Mouse (Mus musculus) ES-Bruce4 (cell line): ENCODE results near the gene Adarb2.

Experiments
- CTCF ChIP-seq: IDR thresholded peaks from one replicate; pipeline ENCODE4 v1.8.1; 2011; ENCODE audit warnings: low read depth, low read length
- POLR2A ChIP-seq: IDR thresholded peaks from one replicate; pipeline ENCODE4 v1.8.1; 2011; ENCODE audit warnings: low read length; ENCODE audit not compliant: insufficient read depth

DNA sequence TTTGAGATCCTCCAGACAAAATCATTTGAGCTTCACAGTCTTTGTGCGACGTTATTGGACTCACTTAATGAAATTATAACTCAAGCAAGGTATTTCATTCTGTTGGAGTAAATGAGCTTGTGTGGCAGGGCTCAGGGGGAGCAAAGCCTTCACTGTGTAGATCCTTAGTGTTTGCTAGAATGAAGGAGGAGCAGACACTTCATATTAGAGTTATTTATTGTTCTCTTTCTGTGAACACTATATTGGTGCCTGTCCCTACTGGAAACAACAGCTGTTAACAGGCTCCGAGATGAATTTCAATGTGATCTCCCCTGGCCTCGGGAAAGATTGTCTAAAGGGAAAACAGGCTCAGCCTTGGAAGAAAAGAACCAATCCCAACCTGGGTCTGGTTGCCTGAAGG lies 355.1 kb downstream of the Adarb2 start:
- TF ChIP-seq POLR2A (no peak), CTCF (no peak)
